Comparison of ENCODE assay signal across 8 mouse cellular contexts in the genomic region with DNA sequence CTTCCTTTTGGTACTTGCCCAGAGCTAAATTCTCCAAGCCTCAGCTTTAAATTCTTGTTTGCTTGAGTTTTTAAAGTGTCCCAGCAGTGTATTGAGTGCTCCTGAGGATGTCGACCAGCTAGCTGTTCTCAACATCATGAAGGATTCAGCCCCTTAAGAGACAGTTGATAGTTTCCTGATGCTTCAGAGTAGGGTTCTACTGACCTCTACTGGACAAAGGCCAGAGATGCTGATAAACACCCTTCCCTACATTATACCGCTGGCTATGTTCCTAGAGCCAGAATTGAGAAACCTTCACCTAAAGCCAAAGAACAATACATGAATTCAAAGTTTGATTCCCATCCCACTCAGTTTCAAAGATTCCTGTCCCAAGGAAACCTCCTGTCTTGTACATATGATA. TPM values are rescaled to one million over a fixed set of nuclear protein-coding genes. Genes with fewer than 3 reads are reported as not detected.
A peak's percentile ranks its signal among the peaks of the same experiment; 100 is the strongest.
DNase-seq lines count a peak whose midpoint lies in the region; ATAC-seq and TF ChIP-seq lines count a peak whose summit lies in the region.

No protein-coding gene starts in this region.

- no peak overlapping the region for H3K27ac ChIP-seq in kidney, postnatal 0 days
- peak overlapping the region; percentile 43; the same call in 1 of the 2 replicates for H3K27ac ChIP-seq in brown adipose tissue, adult 24 weeks (replicated peaks; ENCODE audit: low read depth, low read length)
- no peak overlapping the region for H3K27ac ChIP-seq in hindbrain, embryonic 12.5 days
- no peak overlapping the region for H3K27ac ChIP-seq in midbrain, embryonic 15.5 days

- no peak overlapping the region for H3K4me3 ChIP-seq in kidney, postnatal 0 days (replicated peaks; ENCODE audit: low read depth, low read length)
- H3K4me3 ChIP-seq in brown adipose tissue, adult 24 weeks (ENCODE audit: insufficient read depth, low read depth, low read length), result no peak overlapping the region
- no peak overlapping the region for H3K4me3 ChIP-seq in hindbrain, embryonic 12.5 days
- H3K4me3 ChIP-seq in midbrain, embryonic 15.5 days, result no peak overlapping the region

- no peaks in the 10 kb centered on the region for H3K36me3 ChIP-seq in kidney, postnatal 0 days (ENCODE audit: insufficient read depth, low read length)
- no peaks in the 10 kb centered on the region for H3K36me3 ChIP-seq in hindbrain, embryonic 12.5 days
- H3K36me3 ChIP-seq in midbrain, embryonic 15.5 days (replicated peaks), result no peaks in the 10 kb centered on the region

- 34% methylated on average over 2 of the region's 2 CpGs for WGBS in kidney, postnatal 0 days
- WGBS in hindbrain, embryonic 12.5 days, result 33% methylated on average over 2 of the region's 2 CpGs
- WGBS in midbrain, embryonic 15.5 days, result 31% methylated on average over 2 of the region's 2 CpGs

- H3K4me2 ChIP-seq in kidney, postnatal 0 days (ENCODE audit: low read length), result no peak overlapping the region
- H3K4me2 ChIP-seq in hindbrain, embryonic 12.5 days (replicated peaks), result no peak overlapping the region
- H3K4me2 ChIP-seq in midbrain, embryonic 15.5 days, result no peak overlapping the region

- DNase-seq in kidney, postnatal 0 days (ENCODE audit: low spot score), result peak; percentile 68
- DNase-seq in kidney, postnatal 4 days, result no peak
- DNase-seq in ES-CJ7 (ENCODE audit: low read depth, low spot score), result peak; percentile 28
- no peak for DNase-seq in right cerebral cortex, postnatal 14 days
- no peak for DNase-seq in spleen, adult 18-20 months

- TF ChIP-seq CTCF in kidney, postnatal 0 days (IDR thresholded peaks at IDR 0.05; ENCODE audit: low read depth), result peak; percentile 80

- no peak for ATAC-seq in kidney, postnatal 0 days (replicated peaks; ENCODE audit: low FRiP score, low read depth)
- 0 out of 2 replicates have a peak, but pooled peaks have one; percentile 54 for ATAC-seq in hindbrain, embryonic 12.5 days (ENCODE audit: low FRiP score)
- ATAC-seq in midbrain, embryonic 15.5 days (replicated peaks), result peak; percentile 70; the same call in 1 of the 2 replicates

- no peak overlapping the region for H3K9ac ChIP-seq in kidney, postnatal 0 days (ENCODE audit: low read depth, low read length)
- no peak overlapping the region for H3K9ac ChIP-seq in hindbrain, embryonic 12.5 days
- no peak overlapping the region for H3K9ac ChIP-seq in midbrain, embryonic 15.5 days

- no peaks in the 10 kb centered on the region for H3K4me1 ChIP-seq in kidney, postnatal 0 days (replicated peaks; ENCODE audit: insufficient read depth, low read length)
- H3K4me1 ChIP-seq in brown adipose tissue, adult 24 weeks (ENCODE audit: control insufficient read depth, insufficient read depth, insufficient read length, low read length), result no peaks in the 10 kb centered on the region
- no peaks in the 10 kb centered on the region for H3K4me1 ChIP-seq in hindbrain, embryonic 12.5 days
- no peaks in the 10 kb centered on the region for H3K4me1 ChIP-seq in midbrain, embryonic 15.5 days

- no peaks in the 10 kb centered on the region for H3K9me3 ChIP-seq in kidney, postnatal 0 days (replicated peaks; ENCODE audit: low read length)
- H3K9me3 ChIP-seq in hindbrain, embryonic 12.5 days (replicated peaks), result no peaks in the 10 kb centered on the region
- H3K9me3 ChIP-seq in midbrain, embryonic 15.5 days, result no peaks in the 10 kb centered on the region

- H3K27me3 ChIP-seq in kidney, postnatal 0 days (ENCODE audit: insufficient read depth, low read length), result no peaks in the 10 kb centered on the region
- H3K27me3 ChIP-seq in hindbrain, embryonic 12.5 days, result no peaks in the 10 kb centered on the region
- H3K27me3 ChIP-seq in midbrain, embryonic 15.5 days (replicated peaks), result no peaks in the 10 kb centered on the region

RNA-seq across cellular contexts. Expression of gene Car5b, which starts 23.0 kb away (rescaled TPM):
- 6.7 and 6.8 TPM in 2 replicates for polyA plus RNA-seq in kidney, postnatal 0 days (2015; fragmentation: Nextera tagmentation; extraction: Ambion mirVana)
- polyA plus RNA-seq in brown adipose tissue, adult 24 weeks (2012; ENCODE audit: insufficient read depth, insufficient read length, missing spikeins), result 49.9 and 54.6 TPM in 2 replicates
- polyA plus RNA-seq in hindbrain, embryonic 12.5 days (2016; fragmentation: Nextera tagmentation; extraction: Ambion mirVana), result 0.27 TPM in 2 replicates
- polyA plus RNA-seq in midbrain, embryonic 15.5 days (2015; fragmentation: Nextera tagmentation; extraction: Ambion mirVana), result 0.22 and 0.40 TPM in 2 replicates

RNA-seq across cellular contexts. Expression of gene Zrsr2, which starts 46.3 kb away (rescaled TPM):
- 62.2 and 62.4 TPM in 2 replicates for polyA plus RNA-seq in kidney, postnatal 0 days (2015; fragmentation: Nextera tagmentation; extraction: Ambion mirVana)
- 16.7 and 21.7 TPM in 2 replicates for polyA plus RNA-seq in brown adipose tissue, adult 24 weeks (2012; ENCODE audit: insufficient read depth, insufficient read length, missing spikeins)
- 72.2 and 72.6 TPM in 2 replicates for polyA plus RNA-seq in hindbrain, embryonic 12.5 days (2016; fragmentation: Nextera tagmentation; extraction: Ambion mirVana)
- 49.4 and 53.4 TPM in 2 replicates for polyA plus RNA-seq in midbrain, embryonic 15.5 days (2015; fragmentation: Nextera tagmentation; extraction: Ambion mirVana)

Comparison
In these comparisons a context has a peak if more than half of its experiments do, and no peak if none do; other contexts are left out.
1. DNase-seq: peak in kidney, postnatal 0 days (single experiment) and ES-CJ7 (single experiment); none in kidney, postnatal 4 days (0 of 2), right cerebral cortex, postnatal 14 days (single experiment) and spleen, adult 18-20 months (0 of 2).